In the genomic region with DNA sequence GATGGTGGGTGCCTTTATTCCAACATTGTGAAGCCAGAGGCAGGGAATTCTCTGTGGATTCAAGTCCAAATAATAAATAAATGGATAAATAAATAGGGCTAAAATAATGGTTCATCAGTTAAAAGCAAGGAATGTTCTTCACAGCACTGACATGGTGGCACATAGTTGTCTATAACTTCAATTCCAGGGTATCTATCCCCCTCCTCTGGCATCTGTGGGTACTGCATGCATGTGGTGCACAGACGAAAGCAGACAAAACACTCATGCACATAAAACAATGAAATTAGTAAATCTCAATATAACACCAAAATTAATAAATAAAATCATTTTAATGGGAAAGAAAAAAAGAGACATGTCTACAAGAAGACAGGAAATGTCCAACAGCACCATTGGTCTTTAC, we compare ENCODE assay signal across 13 mouse cellular contexts. TPM values are rescaled to one million over a fixed set of nuclear protein-coding genes. Genes with fewer than 3 reads are reported as not detected.
DNase-seq lines count a peak whose midpoint lies in the region; ATAC-seq and TF ChIP-seq lines count a peak whose summit lies in the region.
"Had no signal": no experiment of that assay in that cellular context is flagged by ENCODE, and none has a peak within 500 bp of the region (broad histone marks: within the 10 kb centered on the region; RNA-seq: fewer than 3 reads in every experiment).

No protein-coding gene starts in this region.

- H3K27ac ChIP-seq in lung, embryonic 14.5 days (ENCODE audit: low read depth): no peak overlapping the region
- H3K27ac ChIP-seq in MEL (ENCODE audit: control insufficient read depth, low read depth, low read length): no peak overlapping the region

- DNase-seq in heart, adult 11 months: peak; percentile 35
- no peak for DNase-seq in heart, adult 8-10 months (ENCODE audit: low spot score)
- peak; percentile 3 for DNase-seq in lung, embryonic 14.5 days
- no peak for DNase-seq in lung, adult 2 months
- DNase-seq in MEL (ENCODE audit: low read depth, low spot score): peak; percentile 47
- no peak for DNase-seq in frontal cortex, adult 2 months (ENCODE audit: extremely low spot score in 1 of 2, low spot score in 1 of 2)
- DNase-seq: adrenal gland, postnatal 25 days; cerebellum, adult 18-20 months; layer of hippocampus, adult 9-11 months; left cerebral cortex, postnatal 4 days had no signal

- no peak overlapping the region for H3K4me2 ChIP-seq in lung, embryonic 14.5 days
- H3K4me2 ChIP-seq: heart, embryonic 12.5 days had no signal

- peak; percentile 81 for TF ChIP-seq RAD21 in MEL (IDR thresholded peaks at IDR 0.05; ENCODE audit: low read depth, low read length)

- no peaks in the 10 kb centered on the region for H3K79me2 ChIP-seq in MEL (ENCODE audit: control insufficient read depth, insufficient read depth, low read length, poor library complexity)

- ATAC-seq in lung, embryonic 14.5 days (ENCODE audit: insufficient read depth): no peak
- 0 out of 2 replicates have a peak, but pooled peaks have one; percentile 57 for ATAC-seq in megakaryocyte-erythroid progenitor cell, adult 5-6 weeks (replicated peaks; ENCODE audit: low FRiP score, low TSS enrichment, poor library complexity, severe bottlenecking)
- no peak for ATAC-seq in erythroblast, adult 5-6 weeks (replicated peaks; ENCODE audit: low FRiP score, poor library complexity, severe bottlenecking)

- H3K36me3 ChIP-seq in lung, embryonic 14.5 days (ENCODE audit: insufficient read depth): no peaks in the 10 kb centered on the region
- H3K36me3 ChIP-seq in MEL (ENCODE audit: control insufficient read depth in 1 of 2, insufficient read depth in 2 of 2, low read length in 2 of 2): no peaks in the 10 kb centered on the region
- H3K36me3 ChIP-seq: heart, embryonic 12.5 days had no signal

- H3K4me3 ChIP-seq in lung, embryonic 14.5 days (ENCODE audit: low read depth, low read length): no peak overlapping the region
- H3K4me3 ChIP-seq in lung, adult 2 months (replicated peaks; ENCODE audit: extremely low read depth, low read depth, low read length): no peak overlapping the region
- no peak overlapping the region for H3K4me3 ChIP-seq in MEL (ENCODE audit: control insufficient read depth in 1 of 2, insufficient read depth in 1 of 2, low read depth in 2 of 2, low read length in 2 of 2)
- H3K4me3 ChIP-seq: heart, embryonic 12.5 days had no signal

- no peaks in the 10 kb centered on the region for H3K4me1 ChIP-seq in lung, embryonic 14.5 days (ENCODE audit: insufficient read depth)
- no peaks in the 10 kb centered on the region for H3K4me1 ChIP-seq in lung, adult 2 months (ENCODE audit: control insufficient read depth, insufficient read depth, low read length)
- H3K4me1 ChIP-seq in MEL (ENCODE audit: control insufficient read depth in 1 of 2, insufficient read depth in 2 of 2, low read length in 2 of 2): no peaks in the 10 kb centered on the region
- H3K4me1 ChIP-seq: heart, embryonic 12.5 days had no signal

- no peak overlapping the region for H3K9ac ChIP-seq in lung, embryonic 14.5 days
- no peak overlapping the region for H3K9ac ChIP-seq in MEL (ENCODE audit: control insufficient read depth, low read depth, low read length, poor library complexity, severe bottlenecking)
- H3K9ac ChIP-seq: heart, embryonic 12.5 days had no signal

- no peak for TF ChIP-seq EP300 in MEL (IDR thresholded peaks at IDR 0.05; ENCODE audit: low read depth in 1 of 2, low read length in 2 of 2)

- H3K27me3 ChIP-seq in lung, embryonic 14.5 days (ENCODE audit: insufficient read depth, low read length): no peaks in the 10 kb centered on the region
- H3K27me3 ChIP-seq in MEL (ENCODE audit: control insufficient read depth in 1 of 2, insufficient read depth in 2 of 2, low read length in 2 of 2): no peaks in the 10 kb centered on the region
- H3K27me3 ChIP-seq: heart, embryonic 12.5 days had no signal

- TF ChIP-seq CTCF in lung, embryonic 14.5 days (IDR thresholded peaks at IDR 0.05; ENCODE audit: low read depth): 0 out of 2 replicates have a peak, but pooled peaks have one; percentile 19
- TF ChIP-seq CTCF in lung, adult 2 months (IDR thresholded peaks at IDR 0.05; ENCODE audit: insufficient read depth, low read length): no peak
- TF ChIP-seq CTCF in MEL (IDR thresholded peaks at IDR 0.05 in 2 of 3, conservative IDR thresholded peaks at IDR 0.05 in 1 of 3; ENCODE audit: control insufficient read depth in 1 of 3, insufficient read depth in 1 of 3, low read depth in 2 of 3, low read length in 3 of 3, poor library complexity in 1 of 3, severe bottlenecking in 1 of 3): peak; percentile 48 to 72 (median 65); a peak in 5 of 6 replicates

- H3K9me3 ChIP-seq in lung, embryonic 14.5 days (ENCODE audit: low read depth, low read length): no peaks in the 10 kb centered on the region
- no peaks in the 10 kb centered on the region for H3K9me3 ChIP-seq in MEL (replicated peaks; ENCODE audit: insufficient read depth, low read length)
- H3K9me3 ChIP-seq: heart, embryonic 12.5 days had no signal

- no peak for TF ChIP-seq POLR2A in lung, adult 2 months (IDR thresholded peaks at IDR 0.05; ENCODE audit: borderline replicate concordance, extremely low read depth, low read depth, low read length)
- no peak for TF ChIP-seq POLR2A in MEL (IDR thresholded peaks at IDR 0.05; ENCODE audit: control insufficient read depth in 1 of 2, insufficient read depth in 1 of 2, low read depth in 1 of 2, low read length in 2 of 2, poor library complexity in 1 of 2)

- WGBS in lung, embryonic 14.5 days: 76% methylated on average over 1 of the region's 1 CpGs
- 81% methylated on average over 1 of the region's 1 CpGs for WGBS in lung, adult 2 months

TF ChIP-seq in MEL, 35 proteins besides CTCF, POLR2A, EP300 and RAD21:
- TF ChIP-seq MYB (IDR thresholded peaks at IDR 0.05; ENCODE audit: low read depth, low read length): no peak
- TF ChIP-seq TBP (IDR thresholded peaks at IDR 0.05; ENCODE audit: low read depth, low read length): no peak
- peak; percentile 61 for TF ChIP-seq SMC3 (IDR thresholded peaks at IDR 0.05; ENCODE audit: low read depth, low read length)
- no peak for TF ChIP-seq BHLHE40 (IDR thresholded peaks at IDR 0.05; ENCODE audit: borderline replicate concordance, low read depth, low read length)
- no peak for TF ChIP-seq POLR2AphosphoS2 (IDR thresholded peaks at IDR 0.05; ENCODE audit: low read length)
- peak; percentile 47 for TF ChIP-seq ZC3H11A (IDR thresholded peaks at IDR 0.05; ENCODE audit: low read depth, low read length)

RNA-seq across cellular contexts. Expression of a gene that starts 54.3 kb away (rescaled TPM):
- 10 to 100 TPM; 44.1 to 52.8 (median 49.1) TPM for total RNA-seq in heart, adult 8-10 months (2022)
- polyA plus RNA-seq in lung, embryonic 14.5 days (2014; fragmentation: Nextera tagmentation; extraction: Ambion mirVana): 61.0 and 65.7 TPM in 2 replicates
- 35.2 and 43.6 TPM in 2 replicates for polyA plus RNA-seq in lung, adult 2 months (2012; rRNA removed)
- total RNA-seq in MEL (2012; rRNA removed): 12.5 and 13.1 TPM in 2 replicates
- polyA plus RNA-seq in MEL (2012; ENCODE audit: insufficient read depth in 1 of 2, insufficient read length in 2 of 2, low read depth in 1 of 2, low replicate concordance in 2 of 2, missing spikeins in 1 of 2): 10 to 100 TPM in 1 of 2 experiments, not detected in 1; 19.9 TPM
- 24.5 and 25.1 TPM in 2 replicates for total RNA-seq in megakaryocyte-erythroid progenitor cell, adult 5-6 weeks (2014; fragmentation: Nextera tagmentation)
- 30.1 and 37.8 TPM in 2 replicates for total RNA-seq in megakaryocyte-erythroid progenitor cell, adult 5-6 weeks (2017)
- 33.6 and 48.4 TPM in 2 replicates for total RNA-seq in erythroblast, adult 5-6 weeks (2015; ENCODE audit: low replicate concordance)
- 12.9 and 14.9 TPM in 2 replicates for total RNA-seq in erythroblast, adult 5-6 weeks (2017; ENCODE audit: low replicate concordance)
- 106 and 119 TPM in 2 replicates for polyA plus RNA-seq in frontal cortex, adult 2 months (2012; rRNA removed)

Comparison
In these comparisons a context has a peak if more than half of its experiments do, and no peak if none do; other contexts are left out.
1. DNase-seq: peak in heart, adult 11 months (single experiment), lung, embryonic 14.5 days (single experiment) and MEL (single experiment); none in heart, adult 8-10 months (single experiment), lung, adult 2 months (single experiment) and frontal cortex, adult 2 months (0 of 2).